Mouse (Mus musculus) kidney, adult 8-10 months (tissue): ENCODE results near the gene Dlg5.

ENCODE experiments used
- DNase-seq, 2 experiments: peaks; one replicate each; pipeline ENCODE4 v3.0.0; 2022

Dlg5 gene

DNA sequence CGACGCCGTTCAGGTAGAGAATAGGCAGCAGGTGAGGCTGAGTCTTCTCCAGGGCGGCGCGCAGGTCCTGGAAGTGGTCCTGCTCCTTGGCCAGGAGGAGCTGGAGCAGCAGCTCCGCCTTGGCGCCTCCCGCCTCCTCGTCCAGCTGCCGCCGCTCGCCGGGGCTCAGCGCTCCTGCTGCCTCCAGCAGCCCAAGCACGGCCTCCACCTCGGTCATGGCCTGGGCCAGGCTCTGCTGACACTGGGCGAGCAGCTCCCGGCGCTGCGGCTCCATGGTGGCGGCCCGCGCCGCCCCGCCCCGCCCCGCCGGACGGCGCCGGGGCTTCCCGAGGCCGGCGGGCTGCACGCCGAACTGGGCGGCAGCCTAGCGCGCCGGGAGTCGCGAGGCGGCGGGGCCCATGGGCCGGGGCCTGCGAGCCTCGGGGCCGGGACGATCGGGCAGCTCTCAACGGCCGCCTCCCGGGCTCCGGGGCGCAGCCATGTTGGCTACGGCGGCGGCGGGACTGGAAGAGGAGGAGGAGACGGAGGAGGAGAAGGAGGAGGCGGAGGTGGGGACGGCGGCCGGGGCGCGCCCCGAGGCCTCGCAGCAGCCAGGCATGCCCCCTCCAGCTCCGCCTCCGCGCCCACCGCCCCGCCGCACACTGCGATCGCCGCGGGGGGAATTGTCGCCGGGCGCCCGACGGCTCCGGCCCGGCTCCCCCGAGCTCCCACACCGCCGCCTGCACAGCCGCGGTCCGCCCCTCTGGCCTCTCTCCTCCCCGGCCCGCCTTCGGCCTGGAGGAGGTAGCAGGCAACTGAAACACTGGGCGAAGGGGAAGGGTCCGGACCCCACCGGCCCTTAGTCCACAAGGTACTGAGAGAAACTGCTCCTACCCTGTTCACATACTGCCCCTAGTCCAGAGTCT, at the start of gene Dlg5:
Gene Dlg5 (minus strand): TSS at position 744 of the 905 bp plus-strand sequence.
- peak; percentile 50 to 58 for DNase-seq

GRCm38 (mm10) chr14:24293631-24294030, 47.9 kb upstream of the Dlg5 start:
- no peak for DNase-seq

DNA sequence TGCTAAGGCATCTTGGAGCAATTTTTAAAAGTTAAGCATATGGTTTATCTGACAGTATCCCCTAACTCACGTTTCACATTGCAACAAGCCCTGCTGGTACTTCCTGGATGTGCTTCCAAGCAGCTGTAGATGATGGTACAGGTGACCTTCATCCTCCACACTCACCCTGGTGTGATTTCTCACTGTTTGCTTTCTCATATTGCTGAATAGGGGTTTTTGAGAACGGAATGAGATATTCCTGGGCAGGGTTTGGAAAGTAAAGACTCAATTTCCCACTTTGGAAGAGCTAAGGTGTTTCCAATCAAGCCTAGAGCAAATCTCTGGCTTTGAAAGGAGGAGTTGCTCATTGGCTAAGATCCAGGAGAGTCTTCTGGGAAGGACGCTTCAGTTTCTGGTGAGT, 47.2 kb upstream of the Dlg5 start, which contains the start of gene E330034G19Rik:
Gene E330034G19Rik (plus strand): TSS at position 301 of the 400 bp plus-strand sequence.
- DNase-seq = no peak

- no peak for DNase-seq
Measured at GRCm38 (mm10) chr14:24290726-24291125, 45.0 kb upstream of the Dlg5 start.

DNA sequence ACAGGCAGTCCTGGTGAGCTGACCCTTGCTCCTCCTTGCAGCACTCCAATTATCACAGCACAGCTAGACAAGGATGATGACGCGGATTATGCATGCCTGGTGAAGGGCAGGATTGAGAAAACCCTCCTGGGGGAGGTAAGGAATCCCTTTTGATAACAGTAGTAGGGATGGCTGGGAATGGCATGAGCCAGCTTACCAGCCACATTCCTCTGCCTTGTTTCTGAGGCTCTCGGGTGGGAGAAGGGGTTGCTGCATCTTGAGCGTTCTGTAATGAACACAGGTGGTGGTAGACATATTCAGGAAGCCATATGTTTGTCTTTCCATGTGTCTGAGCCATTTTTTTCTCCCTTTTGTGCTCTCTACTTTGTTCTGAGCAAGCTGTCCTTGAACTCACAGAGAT, 40.4 kb upstream of the Dlg5 start:
- DNase-seq = no peak

- DNase-seq = no peak
Measured at GRCm38 (mm10) chr14:24282276-24282675, 36.6 kb upstream of the Dlg5 start.

- DNase-seq = no peak
Measured at GRCm38 (mm10) chr14:24281278-24281677, 35.6 kb upstream of the Dlg5 start.

- no peak for DNase-seq
Measured at GRCm38 (mm10) chr14:24275534-24275933, 29.8 kb upstream of the Dlg5 start.

- DNase-seq = peak; percentile 30 to 43
Measured at GRCm38 (mm10) chr14:24273575-24273974, 27.9 kb upstream of the Dlg5 start.

DNA sequence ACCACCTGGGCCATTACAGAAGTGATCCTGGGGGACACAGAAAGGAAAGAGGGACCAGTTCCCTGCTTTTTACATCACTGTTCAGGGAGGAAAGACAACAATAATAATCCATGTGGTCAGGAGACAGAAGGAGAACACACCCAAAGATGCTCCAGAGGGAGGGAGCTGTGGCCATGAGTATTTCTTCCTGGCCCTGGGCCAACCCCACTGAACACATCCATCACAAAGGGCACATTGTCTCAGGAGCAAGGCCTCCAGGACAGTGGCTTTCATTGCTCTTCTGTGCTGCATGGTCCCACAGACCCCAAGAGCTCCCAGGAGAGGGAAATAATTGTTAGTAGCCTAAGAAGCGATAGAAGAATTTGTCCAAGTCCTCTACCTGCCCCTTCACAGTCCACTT, 23.9 kb upstream of the Dlg5 start:
- no peak for DNase-seq

- no peak for DNase-seq
Measured at GRCm38 (mm10) chr14:24262915-24263314, 17.2 kb upstream of the Dlg5 start.

- DNase-seq = no peak
Measured at GRCm38 (mm10) chr14:24262382-24262781, 16.7 kb upstream of the Dlg5 start.

DNA sequence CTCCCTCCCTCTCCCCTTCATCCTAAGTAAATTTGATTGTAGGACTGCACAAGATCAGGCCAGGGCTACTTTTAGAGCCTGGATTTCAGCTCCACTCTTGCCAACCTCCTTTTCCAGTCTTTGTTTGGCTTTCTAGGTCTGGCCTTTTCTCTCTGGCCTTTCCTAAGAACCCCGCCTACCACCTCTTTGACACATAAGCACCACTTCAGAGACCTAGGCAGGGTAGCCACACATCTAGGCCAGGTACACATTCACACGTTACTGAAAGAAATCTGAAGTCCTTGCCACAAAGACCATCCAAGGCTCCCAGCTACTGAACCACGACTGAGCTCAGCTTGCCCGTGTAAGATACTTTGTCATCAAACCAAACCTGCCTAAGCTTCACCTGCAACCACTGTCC, 14.7 kb upstream of the Dlg5 start:
- DNase-seq = no peak

DNA sequence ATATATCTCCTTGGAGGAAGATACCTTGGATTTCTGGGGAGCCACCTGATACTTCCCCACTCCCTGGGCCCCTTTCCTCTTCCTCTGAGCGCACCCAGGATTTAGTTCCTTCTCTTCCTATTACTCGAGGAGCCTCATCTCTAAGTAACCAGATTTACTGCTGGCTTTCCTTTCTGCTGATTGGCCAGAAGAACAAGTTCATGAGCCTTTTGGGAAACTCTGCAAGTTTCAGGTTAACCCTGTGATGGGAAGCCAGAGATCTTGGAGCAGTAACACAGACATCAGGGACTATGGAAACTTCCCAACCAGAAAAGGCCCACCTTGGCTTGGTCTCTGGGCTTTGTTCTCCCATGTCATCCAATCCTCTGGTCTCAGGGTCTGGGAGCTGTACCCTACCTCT, 10.2 kb upstream of the Dlg5 start:
- no peak for DNase-seq

DNA sequence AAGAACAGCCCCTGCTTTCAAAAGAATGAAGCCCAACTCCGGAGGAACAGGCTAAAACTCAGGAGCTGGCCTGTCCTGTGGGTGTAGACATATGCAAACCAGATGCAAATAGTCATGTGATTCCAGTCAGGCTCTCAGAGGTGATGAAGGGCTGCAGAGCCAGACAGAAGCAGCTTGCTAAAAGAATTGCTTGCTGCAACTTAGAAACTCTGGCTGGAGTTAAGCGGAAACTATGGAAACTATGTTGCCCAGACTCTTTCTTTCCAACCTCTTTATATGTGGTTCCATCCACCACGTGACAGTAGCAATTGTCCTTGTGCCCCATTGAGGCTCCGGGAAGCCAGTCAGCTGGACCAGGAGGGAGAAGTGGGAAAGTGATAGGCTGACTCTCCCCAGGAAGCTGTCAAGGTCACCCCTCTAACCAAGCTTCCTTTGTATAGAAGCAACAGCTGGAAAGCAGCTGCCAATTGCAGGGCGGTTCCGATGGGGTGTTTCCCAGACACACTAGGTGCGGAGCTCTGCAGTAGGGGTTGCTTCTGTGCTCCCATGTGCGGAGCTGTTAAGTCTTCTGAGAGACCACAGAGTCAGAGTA, 8.0 kb upstream of the Dlg5 start:
- DNase-seq = peak; percentile 31 to 64

DNA sequence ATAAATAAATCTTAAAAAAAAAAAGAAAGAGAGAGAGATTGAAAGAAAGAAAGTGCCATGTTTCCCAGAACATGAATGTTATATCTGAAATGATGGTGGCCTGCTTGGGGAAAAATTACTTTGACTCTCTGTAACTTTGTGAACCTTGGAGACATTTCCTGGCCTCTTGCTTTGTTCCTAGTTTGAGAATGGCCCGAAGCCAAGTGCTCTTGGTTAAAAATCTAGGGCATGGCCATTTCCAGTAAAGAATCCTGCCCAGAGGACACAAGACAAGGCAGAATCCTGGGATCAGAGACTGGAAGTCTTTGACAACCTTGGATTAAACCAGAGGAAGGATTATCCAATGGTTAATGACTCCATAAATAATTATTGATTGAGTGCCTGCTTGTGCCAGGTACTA, 5.6 kb upstream of the Dlg5 start:
- peak in 1 of 2 experiments; percentile 33 for DNase-seq

DNA sequence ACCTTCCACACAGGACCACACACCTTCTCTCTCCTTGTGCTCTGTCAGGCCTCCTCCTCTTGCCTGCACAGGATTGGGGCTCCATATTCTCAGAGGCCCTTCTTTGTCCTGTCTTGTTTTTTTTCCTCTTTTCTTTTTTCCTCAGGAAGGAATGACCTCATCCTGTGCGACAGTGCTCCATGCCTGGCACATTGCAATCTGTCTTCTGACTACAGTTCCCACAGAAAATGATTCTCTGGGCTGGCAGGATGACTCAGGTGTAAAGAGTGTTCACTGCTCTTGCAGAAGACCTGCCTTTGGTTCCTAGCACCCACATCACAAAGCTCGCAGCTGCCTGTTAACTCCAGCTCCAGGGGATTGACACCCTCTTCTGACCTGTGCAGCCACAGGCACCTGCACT, 4.2 kb upstream of the Dlg5 start:
- DNase-seq = no peak

- DNase-seq = peak; percentile 84 to 87
Measured at GRCm38 (mm10) chr14:24244330-24245176, 1.2 kb downstream of the Dlg5 start.

DNA sequence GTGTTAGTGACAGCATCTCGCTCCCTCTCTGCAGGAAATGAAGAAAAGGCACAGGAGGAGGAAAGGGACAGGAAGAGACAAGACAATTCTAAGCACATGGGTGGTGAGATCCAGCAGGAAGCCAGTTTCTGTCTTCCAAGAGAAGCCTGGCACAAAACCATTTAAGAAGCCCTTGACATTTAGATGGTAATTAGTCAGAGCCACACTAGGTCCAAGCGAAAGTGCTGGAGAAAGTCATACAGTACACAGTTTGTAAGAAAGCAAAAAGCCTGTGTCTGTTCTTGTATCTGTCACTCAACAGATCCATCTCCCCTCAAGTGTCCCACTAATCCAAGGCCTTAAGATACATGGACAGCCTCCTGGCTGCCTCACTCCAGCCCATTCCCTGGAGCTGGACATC, 3.7 kb downstream of the Dlg5 start:
- no peak for DNase-seq

GRCm38 (mm10) chr14:24240831-24241230, 4.9 kb downstream of the Dlg5 start:
- DNase-seq = peak in 1 of 2 experiments; percentile 59

- DNase-seq = no peak
Measured at GRCm38 (mm10) chr14:24239651-24240050, 6.1 kb downstream of the Dlg5 start.

DNA sequence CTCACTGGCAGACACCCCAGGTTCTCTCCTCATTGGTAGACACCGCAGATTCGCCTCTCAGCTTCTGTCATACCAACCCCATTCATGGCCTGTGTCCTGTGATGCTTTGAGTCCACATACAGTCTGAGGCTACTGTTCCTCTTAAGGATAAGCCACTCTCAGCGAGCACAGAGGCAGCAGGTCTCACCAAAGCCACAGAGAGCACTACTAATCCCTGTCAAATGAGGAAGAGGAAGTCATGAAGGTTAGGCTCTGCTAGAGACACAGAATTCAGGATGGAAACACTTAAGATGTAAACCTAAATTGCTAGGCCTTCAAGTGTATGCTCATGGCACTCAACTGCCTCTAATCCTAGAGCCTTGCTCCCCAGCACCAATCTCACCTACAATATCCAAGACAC, 9.8 kb downstream of the Dlg5 start:
- no peak for DNase-seq

- DNase-seq = peak; percentile 85 to 92
Measured at GRCm38 (mm10) chr14:24234411-24234810, 11.3 kb downstream of the Dlg5 start.
